Mouse (Mus musculus) ovary, postnatal 14 days (tissue): ENCODE measurements around the gene Arap1.
A peak's percentile ranks its signal among the peaks of the same experiment; 100 is the strongest.

ENCODE experiments used
- DNase-seq: peaks from one replicate; pipeline ENCODE4 v3.0.0; 2022; ENCODE audit warnings: low spot score

Gene Arap1

GRCm38 (mm10) chr7:101363914-101364313 lies 16.0 kb downstream of the Arap1 start:
- no peak for DNase-seq

GRCm38 (mm10) chr7:101367901-101368852 lies 20.3 kb downstream of the Arap1 start:
- DNase-seq: no peak

- DNase-seq: no peak
Observed at GRCm38 (mm10) chr7:101369666-101370065, 21.8 kb downstream of the Arap1 start.

- DNase-seq: no peak
Observed at GRCm38 (mm10) chr7:101373082-101373481, 25.2 kb downstream of the Arap1 start.

GRCm38 (mm10) chr7:101374155-101374554 lies 26.3 kb downstream of the Arap1 start:
- DNase-seq: no peak

- no peak for DNase-seq
Observed at GRCm38 (mm10) chr7:101376701-101377340, 29.0 kb downstream of the Arap1 start.

GRCm38 (mm10) chr7:101377741-101378262 lies 29.9 kb downstream of the Arap1 start:
- DNase-seq: peak; percentile 68

- DNase-seq: no peak
Observed at GRCm38 (mm10) chr7:101378285-101378684, 30.4 kb downstream of the Arap1 start.

GRCm38 (mm10) chr7:101378796-101379465 lies 31.1 kb downstream of the Arap1 start:
- DNase-seq: no peak

- DNase-seq: no peak
Observed at GRCm38 (mm10) chr7:101379732-101380131, 31.9 kb downstream of the Arap1 start.

GRCm38 (mm10) chr7:101381512-101381911 lies 33.6 kb downstream of the Arap1 start:
- no peak for DNase-seq

GRCm38 (mm10) chr7:101382378-101382777 lies 34.5 kb downstream of the Arap1 start:
- no peak for DNase-seq

GRCm38 (mm10) chr7:101383756-101384155 lies 35.9 kb downstream of the Arap1 start:
- DNase-seq: no peak

GRCm38 (mm10) chr7:101384931-101385330 lies 37.1 kb downstream of the Arap1 start:
- no peak for DNase-seq

- no peak for DNase-seq
Observed at GRCm38 (mm10) chr7:101385331-101385733, 37.5 kb downstream of the Arap1 start.

- DNase-seq: no peak
Observed at GRCm38 (mm10) chr7:101385866-101386452, 38.1 kb downstream of the Arap1 start.

GRCm38 (mm10) chr7:101389256-101389655 lies 41.4 kb downstream of the Arap1 start:
- no peak for DNase-seq

- no peak for DNase-seq
Observed at GRCm38 (mm10) chr7:101391909-101392479, 44.1 kb downstream of the Arap1 start.

GRCm38 (mm10) chr7:101393015-101393414 lies 45.1 kb downstream of the Arap1 start:
- DNase-seq: no peak

- peak; percentile 64 for DNase-seq
Observed at GRCm38 (mm10) chr7:101393694-101394504, 46.0 kb downstream of the Arap1 start.

- DNase-seq: no peak
Observed at GRCm38 (mm10) chr7:101394569-101394968, 46.7 kb downstream of the Arap1 start.
